Mouse (Mus musculus): ENCODE data around the gene Ttyh3. TPM values are rescaled to one million over a fixed set of nuclear protein-coding genes. Genes with fewer than 3 reads are reported as not detected.

Gene Ttyh3
- total and polyA plus RNA-seq, 3 experiments, result 5.9 to 35.7 TPM; not detected in 1

- TF ChIP-seq CTCF (IDR thresholded peaks at IDR 0.05 in 2 of 3, conservative IDR thresholded peaks at IDR 0.05 in 1 of 3; ENCODE audit: control insufficient read depth in 1 of 3, insufficient read depth in 1 of 3, low read depth in 2 of 3, low read length in 3 of 3, poor library complexity in 1 of 3, severe bottlenecking in 1 of 3), result no peak
- no peak for TF ChIP-seq MYC (IDR thresholded peaks at IDR 0.05; ENCODE audit: low read depth, low read length)
- TF ChIP-seq MAZ (IDR thresholded peaks at IDR 0.05; ENCODE audit: low read depth, low read length), result no peak
Measured at GRCm38 (mm10) chr5:140572611-140573010, 76.2 kb downstream of the Ttyh3 start (continued).

GRCm38 (mm10) chr5:140571673-140572072, 77.2 kb downstream of the Ttyh3 start:
- Histone ChIP-seq H3K9ac (ENCODE audit: control insufficient read depth, low read depth, low read length, poor library complexity, severe bottlenecking) (no peak overlapping the region), H3K36me3 (ENCODE audit: control insufficient read depth in 1 of 2, insufficient read depth in 2 of 2, low read length in 2 of 2) (peaks cover 0 to 5% of the 10 kb centered on the region in 2 experiments; a peak in 2 of 4 replicates), H3K27ac (ENCODE audit: control insufficient read depth, low read depth, low read length) (no peak overlapping the region), H3K4me3 (ENCODE audit: control insufficient read depth in 1 of 2, insufficient read depth in 1 of 2, low read depth in 2 of 2, low read length in 2 of 2) (no peak overlapping the region), H3K9me3 (replicated peaks; ENCODE audit: insufficient read depth, low read length) (no peaks in the 10 kb centered on the region), H3K4me1 (ENCODE audit: control insufficient read depth in 1 of 2, insufficient read depth in 2 of 2, low read length in 2 of 2) (peaks cover 5 to 16% of the 10 kb centered on the region in 2 experiments; a peak in 3 of 4 replicates), H3K27me3 (ENCODE audit: control insufficient read depth in 1 of 2, insufficient read depth in 2 of 2, low read length in 2 of 2) (no peaks in the 10 kb centered on the region; a peak in 1 of 4 replicates), H3K79me2 (ENCODE audit: control insufficient read depth, insufficient read depth, low read length, poor library complexity) (no peaks in the 10 kb centered on the region)
- TF ChIP-seq POLR2AphosphoS2 (IDR thresholded peaks at IDR 0.05; ENCODE audit: low read length), result no peak
- TF ChIP-seq CTCF (IDR thresholded peaks at IDR 0.05 in 2 of 3, conservative IDR thresholded peaks at IDR 0.05 in 1 of 3; ENCODE audit: control insufficient read depth in 1 of 3, insufficient read depth in 1 of 3, low read depth in 2 of 3, low read length in 3 of 3, poor library complexity in 1 of 3, severe bottlenecking in 1 of 3), result no peak
- TF ChIP-seq CHD1 (IDR thresholded peaks at IDR 0.05; ENCODE audit: low read depth, low read length), result no peak
- DNase-seq (ENCODE audit: low read depth, low spot score), result no peak

GRCm38 (mm10) chr5:140571201-140571600, 77.6 kb downstream of the Ttyh3 start:
- Histone ChIP-seq H3K4me1 (ENCODE audit: control insufficient read depth in 1 of 2, insufficient read depth in 2 of 2, low read length in 2 of 2) (peaks cover 5 to 16% of the 10 kb centered on the region in 2 experiments; a peak in 3 of 4 replicates), H3K4me3 (ENCODE audit: control insufficient read depth in 1 of 2, insufficient read depth in 1 of 2, low read depth in 2 of 2, low read length in 2 of 2) (no peak overlapping the region), H3K27me3 (ENCODE audit: control insufficient read depth in 1 of 2, insufficient read depth in 2 of 2, low read length in 2 of 2) (no peaks in the 10 kb centered on the region; a peak in 1 of 4 replicates), H3K36me3 (ENCODE audit: control insufficient read depth in 1 of 2, insufficient read depth in 2 of 2, low read length in 2 of 2) (peaks cover 0 to 5% of the 10 kb centered on the region in 2 experiments; a peak in 2 of 4 replicates), H3K27ac (ENCODE audit: control insufficient read depth, low read depth, low read length) (no peak overlapping the region), H3K79me2 (ENCODE audit: control insufficient read depth, insufficient read depth, low read length, poor library complexity) (no peaks in the 10 kb centered on the region), H3K9ac (ENCODE audit: control insufficient read depth, low read depth, low read length, poor library complexity, severe bottlenecking) (no peak overlapping the region), H3K9me3 (replicated peaks; ENCODE audit: insufficient read depth, low read length) (no peaks in the 10 kb centered on the region)
- TF ChIP-seq UBTF (IDR thresholded peaks at IDR 0.05; ENCODE audit: borderline replicate concordance, insufficient read depth, low read depth, low read length), result no peak
- no peak for TF ChIP-seq POLR2A (IDR thresholded peaks at IDR 0.05; ENCODE audit: control insufficient read depth in 1 of 2, insufficient read depth in 1 of 2, low read depth in 1 of 2, low read length in 2 of 2, poor library complexity in 1 of 2)
- TF ChIP-seq E2F4 (IDR thresholded peaks at IDR 0.05; ENCODE audit: borderline replicate concordance, low read depth, low read length), result no peak
- no peak for TF ChIP-seq MYC (IDR thresholded peaks at IDR 0.05; ENCODE audit: low read depth, low read length)
- no peak for TF ChIP-seq ZKSCAN1 (IDR thresholded peaks at IDR 0.05; ENCODE audit: low read depth, low read length)
- no peak for TF ChIP-seq ZMIZ1 (IDR thresholded peaks at IDR 0.05; ENCODE audit: low read depth, low read length)
- no peak for TF ChIP-seq ETS1 (IDR thresholded peaks at IDR 0.05; ENCODE audit: low read depth, low read length)
- no peak for TF ChIP-seq MAX (IDR thresholded peaks at IDR 0.05; ENCODE audit: low read length)
- no peak for TF ChIP-seq MEF2A (IDR thresholded peaks at IDR 0.05; ENCODE audit: extremely low read depth, insufficient replicate concordance, low read depth, low read length, poor library complexity, severe bottlenecking)
- TF ChIP-seq GATA1 (IDR thresholded peaks at IDR 0.05; ENCODE audit: low read depth, low read length), result no peak
- TF ChIP-seq GABPA (IDR thresholded peaks at IDR 0.05; ENCODE audit: low read depth, low read length), result no peak
- no peak for DNase-seq (ENCODE audit: low read depth, low spot score)

Other genes with a start within 250 kb of the Ttyh3 start
- gene Eif3b, start 229.7 kb downstream of the Ttyh3 start, total RNA-seq (2012; rRNA removed), result 303 and 340 TPM in 2 replicates
- 100 to 1,000 TPM; 376 to 580 TPM for gene Eif3b, start 229.7 kb downstream of the Ttyh3 start, polyA plus RNA-seq (2012; ENCODE audit: insufficient read depth in 1 of 2, insufficient read length in 2 of 2, low read depth in 1 of 2, low replicate concordance in 2 of 2, missing spikeins in 1 of 2)
- 0.07 TPM in 1 of 2 replicates, not detected in the other for gene Gm4869, start 203.4 kb downstream of the Ttyh3 start, total RNA-seq (2012; rRNA removed)
- under 1 TPM in 1 of 2 experiments, not detected in 1; 0.08 TPM for gene Gm4869, start 203.4 kb downstream of the Ttyh3 start, polyA plus RNA-seq (2012; ENCODE audit: insufficient read depth in 1 of 2, insufficient read length in 2 of 2, low read depth in 1 of 2, low replicate concordance in 2 of 2, missing spikeins in 1 of 2)
- 2.7 and 4.1 TPM in 2 replicates for gene Chst12, start 143.5 kb downstream of the Ttyh3 start, total RNA-seq (2012; rRNA removed)
- 1 to 10 TPM in 1 of 2 experiments, not detected in 1; 8.6 TPM for gene Chst12, start 143.5 kb downstream of the Ttyh3 start, polyA plus RNA-seq (2012; ENCODE audit: insufficient read depth in 1 of 2, insufficient read length in 2 of 2, low read depth in 1 of 2, low replicate concordance in 2 of 2, missing spikeins in 1 of 2)
- gene Grifin, start 84.0 kb downstream of the Ttyh3 start, total RNA-seq (2012; rRNA removed), result not detected in 2 replicates
- gene Grifin, start 84.0 kb downstream of the Ttyh3 start, polyA plus RNA-seq (2012; ENCODE audit: insufficient read depth in 1 of 2, insufficient read length in 2 of 2, low read depth in 1 of 2, low replicate concordance in 2 of 2, missing spikeins in 1 of 2), result under 1 TPM in 1 of 2 experiments, not detected in 1; 0.32 TPM
- 8.6 and 14.1 TPM in 2 replicates for gene Lfng, start 41.7 kb downstream of the Ttyh3 start, total RNA-seq (2012; rRNA removed)
- gene Lfng, start 41.7 kb downstream of the Ttyh3 start, polyA plus RNA-seq (2012; ENCODE audit: insufficient read depth in 1 of 2, insufficient read length in 2 of 2, low read depth in 1 of 2, low replicate concordance in 2 of 2, missing spikeins in 1 of 2), result 10 to 100 TPM in 1 of 2 experiments, not detected in 1; 11.2 TPM
- 6.4 and 7.3 TPM in 2 replicates for gene Iqce, start 53.3 kb upstream of the Ttyh3 start, total RNA-seq (2012; rRNA removed)
- gene Iqce, start 53.3 kb upstream of the Ttyh3 start, polyA plus RNA-seq (2012; ENCODE audit: insufficient read depth in 1 of 2, insufficient read length in 2 of 2, low read depth in 1 of 2, low replicate concordance in 2 of 2, missing spikeins in 1 of 2), result 10 to 100 TPM in 1 of 2 experiments, not detected in 1; 21.2 TPM
- 11.6 and 13.7 TPM in 2 replicates for gene Brat1, start 56.0 kb upstream of the Ttyh3 start, total RNA-seq (2012; rRNA removed)
- 10 to 100 TPM in 1 of 2 experiments, not detected in 1; 14.2 TPM for gene Brat1, start 56.0 kb upstream of the Ttyh3 start, polyA plus RNA-seq (2012; ENCODE audit: insufficient read depth in 1 of 2, insufficient read length in 2 of 2, low read depth in 1 of 2, low replicate concordance in 2 of 2, missing spikeins in 1 of 2)
- 1.7 TPM in 2 replicates for gene Amz1, start 75.1 kb upstream of the Ttyh3 start, total RNA-seq (2012; rRNA removed)
- under 1 TPM in 1 of 2 experiments, not detected in 1; 0.68 TPM for gene Amz1, start 75.1 kb upstream of the Ttyh3 start, polyA plus RNA-seq (2012; ENCODE audit: insufficient read depth in 1 of 2, insufficient read length in 2 of 2, low read depth in 1 of 2, low replicate concordance in 2 of 2, missing spikeins in 1 of 2)
- 36.7 and 46.0 TPM in 2 replicates for gene Gna12, start 181.4 kb upstream of the Ttyh3 start, total RNA-seq (2012; rRNA removed)
- 10 to 100 TPM in 1 of 2 experiments, not detected in 1; 55.2 TPM for gene Gna12, start 181.4 kb upstream of the Ttyh3 start, polyA plus RNA-seq (2012; ENCODE audit: insufficient read depth in 1 of 2, insufficient read length in 2 of 2, low read depth in 1 of 2, low replicate concordance in 2 of 2, missing spikeins in 1 of 2)